Mouse (Mus musculus): ENCODE data around the gene Gm28305. TPM values are rescaled to one million over a fixed set of nuclear protein-coding genes. Genes with fewer than 3 reads are reported as not detected.

Gene Gm28305
- total RNA-seq, 2 experiments from 2014 or later = not detected

GRCm38 (mm10) chr9:104070241-104070640 lies 29.8 kb downstream of the Gm28305 start:
- no peak for DNase-seq (ENCODE audit: low spot score)

DNA sequence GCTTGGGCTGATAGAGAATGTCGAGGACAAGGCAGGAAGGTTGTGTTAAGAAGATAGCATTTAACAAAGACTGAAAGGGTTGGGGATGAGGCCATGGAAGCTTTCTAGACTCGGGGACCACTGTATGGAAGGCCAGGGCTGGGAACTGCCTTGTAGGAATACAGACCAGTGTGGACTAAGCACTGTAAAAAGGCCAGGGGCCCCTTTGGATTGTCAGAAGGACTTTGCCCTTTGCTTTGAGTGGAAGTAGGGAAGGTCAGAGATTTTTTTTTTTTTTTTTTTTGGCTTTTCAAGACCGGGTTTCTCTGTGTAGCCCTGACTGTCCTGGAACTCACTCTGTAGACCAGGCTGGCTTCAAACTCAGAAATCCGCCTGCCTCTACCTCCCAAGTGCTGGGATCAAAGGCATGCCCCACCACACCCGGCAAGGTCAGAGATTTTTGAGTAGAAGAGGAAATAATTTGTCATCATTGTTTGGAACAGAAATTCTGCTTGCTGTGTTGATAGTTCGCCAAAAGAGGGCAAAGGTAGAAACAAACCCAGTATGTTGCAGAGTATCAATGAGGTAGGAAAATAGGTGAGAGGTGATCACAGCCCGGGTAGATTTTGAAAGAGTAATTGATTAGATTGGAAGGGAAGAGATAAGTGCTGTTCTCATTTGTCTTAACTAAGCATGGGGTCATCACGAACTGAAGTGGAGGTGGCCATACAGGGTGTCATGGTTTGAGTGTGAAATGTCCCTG lies 30.6 kb downstream of the Gm28305 start:
- no peak for DNase-seq (ENCODE audit: low spot score)

DNA sequence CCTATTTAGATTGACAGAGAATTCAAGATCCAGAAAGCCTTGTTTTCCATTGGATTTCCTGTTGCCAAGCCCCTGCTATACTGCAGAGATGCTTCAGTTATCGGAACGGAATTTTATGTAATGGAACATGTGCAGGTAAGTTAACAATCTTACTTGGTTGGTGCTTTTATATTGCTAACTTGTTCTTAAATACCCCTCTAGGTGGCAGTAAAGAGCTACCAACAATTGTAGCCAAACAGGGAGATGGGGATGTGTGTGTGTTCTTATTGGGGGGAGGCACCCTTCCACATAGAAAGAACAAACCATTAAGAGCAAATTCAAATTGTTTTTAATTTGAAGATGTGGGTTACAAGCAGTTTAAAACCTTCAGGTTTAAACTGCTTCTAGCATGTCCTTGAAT lies 35.3 kb downstream of the Gm28305 start:
- DNase-seq (ENCODE audit: low spot score) = peak; percentile 5

DNA sequence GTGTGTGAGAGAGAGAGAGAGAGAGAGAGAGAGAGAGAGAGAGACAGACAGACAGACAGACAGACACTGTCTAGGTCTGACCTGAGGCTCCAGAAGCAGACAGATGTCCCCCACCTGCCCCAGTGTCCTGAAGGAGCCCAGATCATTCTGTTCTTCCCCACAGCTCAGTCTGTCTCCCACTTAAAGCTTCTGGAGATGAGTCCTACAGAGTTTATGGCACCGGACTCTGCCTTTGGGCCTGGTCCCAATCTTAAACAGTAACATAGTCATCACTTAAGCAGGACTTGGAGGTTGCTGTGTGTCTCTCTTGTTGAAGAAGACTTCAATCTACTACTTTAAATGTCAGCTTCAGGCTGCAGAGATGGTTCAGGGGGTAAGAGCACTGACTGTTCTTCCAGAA lies 38.3 kb downstream of the Gm28305 start:
- DNase-seq (ENCODE audit: low spot score) = no peak

GRCm38 (mm10) chr9:104079379-104079778 lies 38.9 kb downstream of the Gm28305 start:
- peak; percentile 12 for DNase-seq (ENCODE audit: low spot score)

DNA sequence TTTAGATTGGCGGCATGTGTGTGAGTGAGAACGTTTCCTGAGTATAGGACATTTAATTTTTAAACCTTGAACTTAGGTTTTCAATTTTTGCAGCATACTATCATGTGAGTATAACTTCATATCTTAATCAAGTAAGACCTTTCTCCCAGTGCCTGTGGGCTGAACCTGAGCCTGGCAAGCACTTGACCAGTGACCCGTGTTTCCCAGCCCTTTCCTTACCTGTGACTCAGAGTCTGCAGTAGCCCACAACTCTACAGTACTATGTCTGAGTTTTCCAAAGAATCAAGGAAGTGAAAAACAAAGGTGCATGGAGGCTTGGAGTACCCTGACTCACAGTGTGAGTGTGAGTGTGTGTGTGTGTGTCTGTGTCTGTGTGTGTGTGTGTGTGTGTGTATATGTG lies 39.6 kb downstream of the Gm28305 start:
- DNase-seq (ENCODE audit: low spot score) = no peak

GRCm38 (mm10) chr9:104085730-104086429 lies 45.4 kb downstream of the Gm28305 start:
- no peak for DNase-seq (ENCODE audit: low spot score)

GRCm38 (mm10) chr9:104088555-104088954 lies 48.1 kb downstream of the Gm28305 start:
- peak; percentile 7 for DNase-seq (ENCODE audit: low spot score)

DNA sequence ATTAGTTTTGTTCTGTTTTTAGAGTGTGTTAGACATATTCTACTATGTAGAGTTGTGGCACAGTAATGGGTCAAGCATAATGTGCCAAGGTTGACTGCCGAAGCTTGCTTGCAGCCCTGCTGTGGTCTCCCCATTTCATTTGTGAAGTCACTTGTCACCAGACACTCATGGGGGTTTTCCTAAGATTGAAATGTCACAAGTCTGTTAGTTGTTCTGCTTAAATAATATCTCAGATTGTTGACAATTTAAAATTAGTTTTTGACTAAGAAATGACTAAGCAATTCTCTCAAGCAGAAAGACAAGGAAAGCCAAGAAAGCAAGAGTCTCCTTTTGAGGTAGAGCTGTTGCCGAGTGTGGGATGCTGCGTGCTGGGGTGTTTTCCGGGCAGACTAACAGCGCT lies 52.5 kb downstream of the Gm28305 start:
- no peak for DNase-seq (ENCODE audit: low spot score)

- DNase-seq (ENCODE audit: low spot score) = no peak
Observed at GRCm38 (mm10) chr9:104098256-104098655, 57.8 kb downstream of the Gm28305 start.

DNA sequence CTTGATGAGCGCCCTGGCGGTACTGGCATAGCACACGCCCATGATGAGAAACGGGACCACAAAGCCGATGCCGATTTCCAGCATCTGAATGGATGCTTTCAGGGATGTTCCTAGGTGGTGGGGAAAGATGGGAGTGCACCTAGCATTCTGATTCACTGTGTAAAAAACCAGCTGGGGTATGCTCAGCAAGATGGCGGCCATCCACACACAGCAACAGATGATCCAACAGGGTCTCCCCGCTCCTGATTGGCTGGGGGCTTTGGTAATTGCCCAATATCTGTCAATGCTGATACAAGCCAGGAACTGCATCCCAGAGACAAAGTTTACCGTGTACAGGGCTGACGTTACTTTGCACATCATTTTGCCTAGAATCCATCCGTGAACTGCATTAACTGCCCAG lies 58.6 kb downstream of the Gm28305 start:
- no peak for DNase-seq (ENCODE audit: low spot score)

DNA sequence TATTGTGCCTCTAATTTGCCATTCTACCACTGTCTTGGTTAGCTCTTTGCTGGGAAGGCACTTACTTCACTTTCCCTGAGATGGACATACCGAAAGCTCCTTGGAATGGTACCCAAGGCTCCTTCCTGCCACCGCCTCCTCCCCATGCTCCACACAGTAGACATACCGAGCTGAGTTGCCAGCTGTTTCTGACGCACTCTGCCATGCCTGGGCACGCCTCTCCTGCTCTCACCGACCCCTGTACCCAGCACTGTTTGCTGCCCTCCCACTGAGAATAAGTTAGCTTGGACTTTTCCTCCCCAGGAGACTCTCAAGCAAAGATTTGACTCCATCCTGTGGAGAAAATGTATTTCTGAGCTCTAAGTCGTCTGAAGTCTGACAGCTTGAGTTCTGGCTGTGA lies 60.4 kb downstream of the Gm28305 start:
- DNase-seq (ENCODE audit: low spot score) = no peak

- DNase-seq (ENCODE audit: low spot score) = no peak
Observed at GRCm38 (mm10) chr9:104101458-104101857, 61.0 kb downstream of the Gm28305 start.

GRCm38 (mm10) chr9:104102301-104102700 lies 61.8 kb downstream of the Gm28305 start:
- DNase-seq (ENCODE audit: low spot score) = peak; percentile 17

DNA sequence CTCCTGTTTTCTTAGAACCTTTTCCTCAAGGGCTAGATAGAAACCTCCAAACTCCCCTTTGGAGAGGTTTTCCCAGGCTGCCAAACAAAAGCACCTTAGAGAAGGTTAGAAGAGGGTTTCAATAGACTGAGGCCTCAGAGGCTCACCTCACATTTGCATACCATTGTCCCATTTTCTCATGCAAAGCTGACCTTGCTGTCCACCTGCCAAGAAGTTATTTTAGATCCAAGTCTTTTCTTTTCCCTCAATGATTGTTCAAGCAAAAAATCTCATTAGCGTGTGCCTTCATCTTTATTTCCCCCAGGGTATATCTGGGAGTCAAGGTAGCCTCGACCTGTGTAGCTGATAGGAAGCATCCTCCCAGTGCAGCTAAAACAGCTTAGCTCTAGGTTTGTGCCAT lies 62.4 kb downstream of the Gm28305 start:
- DNase-seq (ENCODE audit: low spot score) = no peak

- no peak for DNase-seq (ENCODE audit: low spot score)
Observed at GRCm38 (mm10) chr9:104104986-104105385, 64.5 kb downstream of the Gm28305 start.

GRCm38 (mm10) chr9:104106930-104107329 lies 66.5 kb downstream of the Gm28305 start:
- DNase-seq (ENCODE audit: low spot score) = no peak

- no peak for DNase-seq (ENCODE audit: low spot score)
Observed at GRCm38 (mm10) chr9:104107482-104107881, 67.0 kb downstream of the Gm28305 start.

GRCm38 (mm10) chr9:104108571-104109143 lies 68.2 kb downstream of the Gm28305 start:
- no peak for DNase-seq (ENCODE audit: low spot score)

DNA sequence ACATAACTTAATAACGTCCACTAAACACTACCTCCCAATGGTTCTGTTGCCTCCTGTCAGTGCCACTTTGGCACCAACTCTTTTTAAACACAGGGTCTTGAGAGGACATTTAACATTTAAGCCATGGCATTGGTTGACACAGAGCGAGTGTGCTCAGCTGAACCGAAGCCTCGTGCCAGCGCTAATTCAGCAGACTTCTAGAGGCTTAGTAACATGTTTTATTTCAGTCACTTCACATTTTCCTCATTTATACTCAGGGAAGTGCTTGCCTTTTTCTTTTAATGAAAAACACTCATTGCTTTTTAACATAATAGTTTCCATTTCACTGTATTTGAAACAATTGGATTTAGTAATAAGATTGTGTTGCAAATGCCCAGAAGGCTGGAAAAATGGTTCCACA lies 68.7 kb downstream of the Gm28305 start:
- DNase-seq (ENCODE audit: low spot score) = no peak

DNA sequence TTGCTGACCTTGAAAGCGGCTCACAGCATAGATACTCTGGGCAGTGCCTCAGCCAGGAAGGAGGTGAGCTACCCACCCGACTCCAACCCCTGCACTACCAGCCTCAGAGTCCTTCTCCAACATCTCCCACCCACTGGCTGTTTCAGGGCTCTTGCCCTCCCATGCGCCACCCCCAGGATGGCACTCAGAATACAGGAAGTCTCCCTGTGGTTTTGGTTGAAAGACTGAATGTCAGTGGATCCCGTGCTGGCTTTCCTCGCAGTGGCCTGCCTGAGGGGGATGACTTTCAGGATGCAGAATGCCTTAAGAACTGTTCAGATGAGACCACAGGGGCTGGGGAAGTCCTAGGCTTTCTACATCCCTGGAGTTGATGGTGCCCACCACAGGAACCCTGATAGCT lies 82.6 kb downstream of the Gm28305 start:
- no peak for DNase-seq (ENCODE audit: low spot score)

DNA sequence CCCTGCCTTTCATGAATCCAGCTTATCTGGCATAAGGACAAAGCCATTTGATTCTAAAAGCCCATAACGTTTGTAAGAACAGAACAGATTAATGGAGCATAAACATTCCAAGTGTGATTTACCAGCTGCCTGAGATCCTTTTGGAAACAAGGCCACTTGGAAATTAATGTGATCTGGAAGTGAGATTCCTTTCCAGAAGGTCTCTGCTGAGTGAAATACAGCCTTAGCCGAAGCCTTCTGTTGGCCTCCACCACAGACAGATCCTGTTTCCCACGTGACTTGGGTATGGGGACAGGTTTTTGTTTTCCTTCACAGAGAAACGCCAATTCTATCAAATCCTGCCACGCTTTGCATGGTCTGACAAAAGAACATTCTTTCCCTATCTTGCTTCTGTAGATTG lies 83.2 kb downstream of the Gm28305 start:
- no peak for DNase-seq (ENCODE audit: low spot score)
